ENCODE assay signal across 19 mouse cellular contexts in the genomic region with DNA sequence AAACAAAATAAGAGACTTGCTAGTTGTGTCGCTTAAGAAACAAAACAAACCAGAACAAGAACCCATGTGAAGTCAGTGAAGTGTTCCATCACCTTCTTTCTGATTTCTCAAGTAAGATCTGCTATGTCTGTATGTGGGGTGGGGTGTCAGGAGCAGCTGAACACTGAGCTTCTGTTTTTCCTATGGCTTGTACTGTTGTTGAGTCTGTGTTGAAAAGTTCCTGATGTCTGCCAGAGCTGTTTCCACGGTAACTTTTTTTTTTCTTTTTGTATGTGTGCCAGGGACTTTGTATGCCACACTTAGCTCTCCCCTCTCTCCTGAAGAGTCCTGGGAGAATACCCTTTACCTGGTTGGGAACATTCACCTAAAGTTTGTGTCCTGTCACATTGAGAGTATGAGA. TPM values are rescaled to one million over a fixed set of nuclear protein-coding genes. Genes with fewer than 3 reads are reported as not detected.
DNase-seq lines count a peak whose midpoint lies in the region; ATAC-seq and TF ChIP-seq lines count a peak whose summit lies in the region.
"Had no signal": no experiment of that assay in that cellular context is flagged by ENCODE, and none has a peak within 500 bp of the region (broad histone marks: within the 10 kb centered on the region; RNA-seq: fewer than 3 reads in every experiment).

No protein-coding gene starts in this region.

- H3K9ac ChIP-seq in forebrain, embryonic 13.5 days, result no peak overlapping the region
- H3K9ac ChIP-seq in forebrain, embryonic 12.5 days, result no peak overlapping the region
- no peak overlapping the region for H3K9ac ChIP-seq in heart, embryonic 12.5 days
- H3K9ac ChIP-seq in lung, embryonic 14.5 days, result no peak overlapping the region
- H3K9ac ChIP-seq: liver, embryonic 13.5 days had no signal

- H3K4me3 ChIP-seq in forebrain, embryonic 13.5 days, result no peak overlapping the region
- H3K4me3 ChIP-seq in forebrain, embryonic 12.5 days (replicated peaks), result no peak overlapping the region
- no peak overlapping the region for H3K4me3 ChIP-seq in heart, embryonic 12.5 days
- no peak overlapping the region for H3K4me3 ChIP-seq in lung, embryonic 14.5 days (ENCODE audit: low read depth, low read length)
- H3K4me3 ChIP-seq: heart, adult 2 months; liver, embryonic 13.5 days; megakaryocyte, embryonic 14.5 days had no signal

- no peaks in the 10 kb centered on the region for H3K27me3 ChIP-seq in forebrain, embryonic 13.5 days
- no peaks in the 10 kb centered on the region for H3K27me3 ChIP-seq in forebrain, embryonic 12.5 days
- H3K27me3 ChIP-seq in heart, embryonic 12.5 days (replicated peaks), result no peaks in the 10 kb centered on the region
- no peaks in the 10 kb centered on the region for H3K27me3 ChIP-seq in lung, embryonic 14.5 days (ENCODE audit: insufficient read depth, low read length)
- H3K27me3 ChIP-seq: CH12.LX; liver, embryonic 13.5 days; megakaryocyte, embryonic 14.5 days had no signal

- H3K27ac ChIP-seq in forebrain, embryonic 13.5 days, result no peak overlapping the region
- no peak overlapping the region for H3K27ac ChIP-seq in forebrain, embryonic 12.5 days
- peak overlapping the region; percentile 76 for H3K27ac ChIP-seq in heart, embryonic 12.5 days (ENCODE audit: poor library complexity, severe bottlenecking)
- H3K27ac ChIP-seq in lung, embryonic 14.5 days (ENCODE audit: low read depth), result no peak overlapping the region
- H3K27ac ChIP-seq: heart, adult 2 months; liver, embryonic 13.5 days had no signal

- WGBS in forebrain, embryonic 13.5 days, result 66% methylated on average over 2 of the region's 2 CpGs
- WGBS in forebrain, embryonic 12.5 days, result 76% methylated on average over 2 of the region's 2 CpGs
- 47% methylated on average over 2 of the region's 2 CpGs for WGBS in heart, embryonic 12.5 days
- 65% methylated on average over 2 of the region's 2 CpGs for WGBS in lung, embryonic 14.5 days

- ATAC-seq in forebrain, embryonic 13.5 days, result 0 out of 2 replicates have a peak, but pooled peaks have one; percentile 66
- ATAC-seq in forebrain, embryonic 12.5 days (ENCODE audit: low FRiP score), result no peak
- ATAC-seq in heart, embryonic 12.5 days (ENCODE audit: insufficient number of reproducible peaks, low FRiP score), result peak; percentile 45; the same call in 1 of the 2 replicates
- peak; percentile 70; the same call in 1 of the 2 replicates for ATAC-seq in lung, embryonic 14.5 days (ENCODE audit: insufficient read depth)

- H3K4me1 ChIP-seq in forebrain, embryonic 13.5 days, result peaks cover 5% of the 10 kb centered on the region; the same call in 1 of the 2 replicates
- no peaks in the 10 kb centered on the region; the same call in 1 of the 2 replicates for H3K4me1 ChIP-seq in forebrain, embryonic 12.5 days
- peaks cover 13% of the 10 kb centered on the region for H3K4me1 ChIP-seq in heart, embryonic 12.5 days (replicated peaks)
- H3K4me1 ChIP-seq in lung, embryonic 14.5 days (ENCODE audit: insufficient read depth), result no peaks in the 10 kb centered on the region
- H3K4me1 ChIP-seq: liver, embryonic 13.5 days had no signal

- H3K4me2 ChIP-seq in forebrain, embryonic 13.5 days, result no peak overlapping the region
- H3K4me2 ChIP-seq in forebrain, embryonic 12.5 days, result no peak overlapping the region
- H3K4me2 ChIP-seq in heart, embryonic 12.5 days, result no peak overlapping the region
- no peak overlapping the region for H3K4me2 ChIP-seq in lung, embryonic 14.5 days
- H3K4me2 ChIP-seq: liver, embryonic 13.5 days had no signal

- no peaks in the 10 kb centered on the region for H3K36me3 ChIP-seq in forebrain, embryonic 13.5 days (ENCODE audit: poor library complexity, severe bottlenecking)
- no peaks in the 10 kb centered on the region for H3K36me3 ChIP-seq in forebrain, embryonic 12.5 days (replicated peaks)
- H3K36me3 ChIP-seq in heart, embryonic 12.5 days, result no peaks in the 10 kb centered on the region
- no peaks in the 10 kb centered on the region for H3K36me3 ChIP-seq in lung, embryonic 14.5 days (ENCODE audit: insufficient read depth)
- H3K36me3 ChIP-seq: liver, embryonic 13.5 days had no signal

- H3K9me3 ChIP-seq in forebrain, embryonic 13.5 days (replicated peaks), result no peaks in the 10 kb centered on the region
- no peaks in the 10 kb centered on the region for H3K9me3 ChIP-seq in forebrain, embryonic 12.5 days
- 0 out of 2 replicates have a peak, but pooled peaks cover 3% of the 10 kb centered on the region for H3K9me3 ChIP-seq in heart, embryonic 12.5 days (replicated peaks)
- no peaks in the 10 kb centered on the region for H3K9me3 ChIP-seq in lung, embryonic 14.5 days (ENCODE audit: low read depth, low read length)
- H3K9me3 ChIP-seq: liver, embryonic 13.5 days had no signal

- TF ChIP-seq CTCF in lung, embryonic 14.5 days (IDR thresholded peaks at IDR 0.05; ENCODE audit: low read depth), result no peak

- no peak for DNase-seq in heart, adult 8-10 months (ENCODE audit: low spot score)
- DNase-seq in lung, embryonic 14.5 days, result peak; percentile 26
- DNase-seq in lung, postnatal 25 days (ENCODE audit: low spot score), result no peak
- peak; percentile 51 for DNase-seq in adipocyte (ENCODE audit: low spot score)
- no peak for DNase-seq in testis, postnatal 10 days (ENCODE audit: low spot score)
- DNase-seq: adrenal gland, adult 8-10 months; cerebellum, adult 11-12 months; cerebellum, postnatal 36 days; heart, adult 2 months; kidney, adult 9 months; kidney, postnatal 36 days; layer of hippocampus, adult 9-11 months; liver, embryonic 13.5 days; thymus, postnatal 4 days had no signal

RNA-seq across cellular contexts. Expression of gene Arsj, which starts 34.0 kb away (rescaled TPM):
- 0.10 and 0.13 TPM in 2 replicates for polyA plus RNA-seq in forebrain, embryonic 13.5 days (2015; fragmentation: Nextera tagmentation; extraction: Ambion mirVana)
- polyA plus RNA-seq in forebrain, embryonic 12.5 days (2016; fragmentation: Nextera tagmentation; extraction: Ambion mirVana), result 0.22 and 0.27 TPM in 2 replicates
- 0.63 and 0.80 TPM in 2 replicates for polyA plus RNA-seq in heart, embryonic 12.5 days (2016; fragmentation: Nextera tagmentation; extraction: Ambion mirVana)
- total RNA-seq in heart, adult 8-10 months (2022), result under 1 TPM; 0.27 to 0.49 (median 0.34) TPM
- 0.69 and 0.70 TPM in 2 replicates for polyA plus RNA-seq in lung, embryonic 14.5 days (2014; fragmentation: Nextera tagmentation; extraction: Ambion mirVana)
- total RNA-seq: CH12.LX had no signal
- polyA plus RNA-seq: liver, embryonic 13.5 days had no signal

Comparison
In these comparisons a context has a peak if more than half of its experiments do, and no peak if none do; other contexts are left out.
1. DNase-seq: peak in lung, embryonic 14.5 days (single experiment) and adipocyte (single experiment); none in heart, adult 8-10 months (single experiment), lung, postnatal 25 days (single experiment) and testis, postnatal 10 days (single experiment).